Mouse (Mus musculus) layer of hippocampus, postnatal 36 days (tissue): ENCODE measurements around the gene Tspan32. TPM values are rescaled to one million over a fixed set of nuclear protein-coding genes. Genes with fewer than 3 reads are reported as not detected.

Source experiments
- DNase-seq, 2 experiments: peaks; one replicate each; pipeline ENCODE4 v3.0.0; 2022
- total RNA-seq, 2 experiments: library from RNA; stranded (reverse); gene quantifications; 2 replicates each; pipeline ENCODE4 v1.2.3; 2021

The Tspan32 gene
- total RNA-seq, 2 experiments from 2014 or later: 0.23 TPM; not detected in 1

DNA sequence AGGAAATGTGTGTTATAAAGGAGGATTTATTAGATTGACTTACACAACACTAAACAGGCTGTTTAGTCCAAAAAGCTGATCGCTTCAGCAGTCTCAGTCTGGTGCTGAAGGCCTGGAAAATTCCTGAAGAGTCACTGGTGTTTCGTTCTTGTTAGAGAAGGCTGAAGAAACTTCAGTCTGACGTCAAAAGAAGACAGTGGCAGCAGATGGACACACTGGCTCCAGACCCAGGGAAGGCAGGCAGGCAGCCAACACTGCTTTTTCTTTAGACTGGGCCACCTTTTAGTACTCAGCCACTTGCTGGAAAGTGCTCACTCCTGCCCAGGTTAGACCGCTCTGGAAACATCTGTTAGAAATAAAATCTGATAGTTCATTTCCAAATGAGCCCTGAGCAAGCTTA lies 28.7 kb downstream of the Tspan32 start:
- no peak for DNase-seq

DNA sequence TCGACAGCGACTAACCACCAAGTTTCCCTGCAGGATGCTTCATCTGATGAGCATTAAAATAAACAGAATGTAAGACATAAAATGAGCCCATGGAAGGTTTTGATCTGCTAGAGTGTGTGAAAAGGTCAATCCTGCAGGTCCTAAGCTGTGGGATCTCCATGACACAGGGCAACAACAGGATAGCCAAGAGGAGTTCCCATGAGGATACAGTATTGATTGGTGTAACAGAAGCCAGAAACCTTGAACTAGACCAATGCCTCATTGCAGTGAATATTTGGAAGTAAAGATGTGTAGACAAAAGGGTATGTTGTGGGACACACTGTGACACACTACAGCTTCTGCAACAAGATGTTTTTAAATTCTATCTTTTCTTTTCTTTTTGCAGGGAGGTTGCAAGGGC lies 29.3 kb downstream of the Tspan32 start:
- DNase-seq: no peak

DNA sequence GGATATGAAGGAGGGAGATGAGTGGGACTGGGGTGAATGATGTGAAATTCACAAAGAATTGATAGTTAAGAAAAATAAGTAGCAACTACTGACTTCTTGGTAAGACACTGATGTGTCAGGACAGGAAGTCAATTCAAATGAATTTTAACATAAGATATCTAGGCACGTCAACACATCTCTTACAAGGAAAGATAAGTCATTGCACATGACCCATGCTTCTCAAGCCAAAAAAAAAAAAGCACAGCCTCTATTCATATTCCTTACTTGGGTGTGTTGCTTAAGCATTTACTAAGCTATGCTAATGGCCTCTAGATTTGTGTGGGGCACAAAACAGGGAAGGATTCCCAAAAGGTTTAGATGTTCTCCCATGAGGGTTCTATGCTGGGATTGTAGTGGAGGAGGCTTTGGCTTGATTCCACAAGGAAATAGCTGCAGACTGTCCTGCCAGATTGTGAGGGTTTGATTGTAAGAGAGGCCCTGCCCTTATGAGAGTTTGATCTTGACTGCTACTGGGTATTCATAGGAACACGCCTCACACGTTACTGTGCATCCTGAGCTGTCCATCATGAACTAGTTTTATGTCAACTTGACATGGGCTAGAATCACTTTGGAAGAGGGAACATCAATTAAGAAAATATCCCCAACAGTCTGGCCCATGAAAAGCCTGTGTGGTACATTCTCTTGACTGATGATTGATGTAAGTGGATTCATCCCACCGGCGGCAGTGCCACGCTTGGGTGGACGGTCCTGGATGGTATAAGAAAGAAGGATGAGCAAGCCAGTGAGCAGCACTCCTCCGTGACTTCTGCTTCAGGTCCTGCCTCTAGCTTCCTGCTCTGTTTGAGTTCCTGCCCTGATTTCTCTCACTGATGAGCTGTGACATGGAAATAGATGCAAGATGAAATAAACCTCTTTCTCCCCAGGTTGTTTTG lies 29.9 kb downstream of the Tspan32 start:
- DNase-seq: no peak

DNA sequence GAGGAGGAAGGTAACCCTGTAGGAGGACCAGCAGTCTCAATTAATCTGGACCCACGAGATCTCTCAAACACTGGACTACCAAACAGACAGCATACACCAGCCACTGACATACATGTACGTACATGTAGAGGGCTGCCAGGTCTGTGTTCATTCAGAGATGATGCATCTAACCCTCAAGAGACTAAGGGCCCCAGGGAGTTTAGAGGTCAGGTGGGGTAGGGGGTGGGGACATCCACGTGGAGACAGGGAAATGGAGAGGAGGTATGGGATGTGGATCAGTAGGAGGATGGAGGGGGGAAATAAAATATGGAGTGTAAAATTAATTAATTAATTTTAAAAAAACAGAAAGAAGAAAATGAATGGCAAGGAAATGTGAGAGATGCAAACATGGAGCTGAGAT lies 31.9 kb downstream of the Tspan32 start:
- DNase-seq: no peak

DNA sequence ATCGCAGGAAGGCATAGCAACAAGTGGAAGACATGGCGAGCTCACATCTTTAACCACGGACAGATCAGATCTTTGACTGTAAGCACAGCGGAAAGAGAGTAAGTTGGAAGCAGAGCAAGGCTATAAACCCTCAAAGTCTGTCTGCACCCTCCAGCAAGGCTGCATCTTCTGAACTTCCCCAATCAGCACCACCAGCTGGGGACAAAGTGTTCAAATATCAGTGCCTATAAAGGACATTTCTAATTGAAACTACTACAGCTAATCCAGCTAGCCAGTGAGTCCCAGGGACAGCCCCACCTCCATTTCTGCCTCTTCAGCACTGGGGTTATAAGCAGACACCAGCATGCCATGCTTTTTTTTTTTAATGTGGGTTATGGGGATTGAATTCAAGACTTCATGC lies 32.5 kb downstream of the Tspan32 start:
- no peak for DNase-seq

DNA sequence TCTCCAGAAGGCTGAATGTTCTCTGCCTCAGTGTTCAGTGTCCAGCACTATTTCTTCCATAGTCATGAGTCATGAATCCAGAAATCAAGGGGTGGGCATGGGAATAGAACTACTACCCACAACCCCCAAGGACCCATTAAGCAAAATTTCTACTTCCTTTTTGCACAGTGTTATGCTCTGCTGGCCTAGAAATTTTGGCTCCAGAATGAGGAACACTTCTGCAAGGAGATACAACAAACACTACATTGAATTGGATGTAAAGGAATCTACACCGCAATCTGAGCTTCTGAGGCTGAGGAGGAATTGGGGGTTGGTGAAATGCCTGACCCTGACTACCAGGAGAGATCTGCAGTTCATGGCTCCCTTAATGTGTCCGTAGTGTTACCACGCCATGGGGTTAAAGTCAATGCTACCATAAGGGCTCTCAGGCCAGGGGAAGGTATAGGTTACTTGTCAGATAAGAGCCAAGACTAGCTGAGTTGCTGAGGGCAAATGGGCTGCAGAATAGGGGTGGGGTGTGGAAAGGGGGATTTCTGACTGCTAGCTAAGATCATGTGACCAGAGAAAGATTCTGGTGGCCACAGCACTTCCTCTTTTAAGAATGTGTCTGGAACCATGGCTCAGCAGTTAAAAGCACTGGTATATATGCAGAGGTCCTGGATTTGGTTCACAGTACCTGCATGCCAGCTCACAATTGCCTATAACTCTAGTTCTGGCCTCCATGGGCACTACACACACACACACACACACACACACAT lies 33.5 kb downstream of the Tspan32 start:
- DNase-seq: no peak

DNA sequence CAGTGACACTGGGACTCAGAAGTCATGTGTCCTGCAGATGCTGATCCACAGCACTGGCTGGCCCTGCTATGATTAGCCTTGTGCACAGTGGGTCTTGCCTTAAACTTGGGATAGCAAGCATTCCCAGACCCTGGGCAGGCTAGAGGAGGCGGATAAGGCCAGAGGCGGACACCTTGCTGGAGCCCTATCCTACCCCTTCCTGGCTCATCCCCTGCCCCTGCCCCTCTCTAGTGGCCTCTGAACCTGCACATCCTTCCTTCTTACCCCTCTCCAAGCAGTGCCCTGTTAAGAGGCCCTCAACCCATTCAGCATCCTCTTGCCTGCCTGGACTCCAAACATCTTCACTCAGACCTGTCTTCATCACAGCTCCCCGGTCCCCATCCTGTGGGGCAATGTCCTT lies 35.7 kb downstream of the Tspan32 start:
- DNase-seq: no peak

DNA sequence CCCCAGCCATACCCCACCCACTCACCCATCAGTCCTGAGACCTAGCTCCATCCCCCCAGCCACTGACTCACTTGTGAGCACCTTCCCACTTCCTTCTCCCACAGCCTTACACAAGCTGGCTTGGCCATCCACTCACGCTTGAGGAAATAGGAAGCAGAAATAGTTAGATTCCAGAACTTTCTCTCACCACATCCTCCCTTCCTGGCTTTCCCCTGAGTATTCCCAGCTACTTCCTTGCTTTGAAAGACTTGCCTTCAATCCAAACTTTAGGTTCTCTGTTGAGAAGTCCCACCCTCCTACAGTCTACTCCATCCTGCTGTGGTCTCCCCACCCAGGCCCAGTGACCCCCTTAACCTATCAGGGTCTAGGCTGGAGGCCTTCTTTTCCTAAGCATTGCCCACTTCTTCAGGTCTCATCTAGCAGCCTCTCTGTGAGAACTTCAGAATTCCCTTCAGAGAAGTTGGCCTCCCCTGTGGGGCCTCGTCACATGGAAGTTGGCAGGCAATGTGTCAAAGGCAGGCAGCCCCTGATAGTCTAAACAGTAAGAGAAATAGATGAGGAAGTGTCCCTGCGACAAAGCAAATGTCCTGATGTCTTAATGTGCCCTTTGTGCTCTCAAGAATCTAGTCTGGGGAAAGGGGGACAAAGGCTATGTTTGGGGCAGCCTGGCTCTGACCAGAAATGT lies 36.4 kb downstream of the Tspan32 start:
- no peak for DNase-seq

DNA sequence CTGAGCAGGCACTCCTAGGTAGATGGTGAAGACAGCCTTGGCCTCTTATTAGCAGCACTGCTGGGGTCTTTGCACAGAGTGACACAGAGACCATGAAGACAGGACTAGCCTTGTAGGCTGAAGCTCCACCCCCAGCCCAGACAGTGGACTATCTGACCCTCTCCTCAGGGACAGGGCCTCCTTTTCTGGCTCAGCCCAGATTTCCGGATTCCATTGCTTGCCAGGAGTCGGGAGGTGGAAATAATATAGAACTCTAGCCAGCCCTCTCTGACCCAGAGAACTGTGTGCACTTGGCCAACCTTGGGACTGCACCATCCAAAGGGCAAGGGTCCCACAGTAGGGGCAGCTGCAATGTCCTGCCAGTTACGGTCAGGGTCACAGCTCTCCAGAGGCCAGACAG lies 37.2 kb downstream of the Tspan32 start:
- DNase-seq: no peak

DNA sequence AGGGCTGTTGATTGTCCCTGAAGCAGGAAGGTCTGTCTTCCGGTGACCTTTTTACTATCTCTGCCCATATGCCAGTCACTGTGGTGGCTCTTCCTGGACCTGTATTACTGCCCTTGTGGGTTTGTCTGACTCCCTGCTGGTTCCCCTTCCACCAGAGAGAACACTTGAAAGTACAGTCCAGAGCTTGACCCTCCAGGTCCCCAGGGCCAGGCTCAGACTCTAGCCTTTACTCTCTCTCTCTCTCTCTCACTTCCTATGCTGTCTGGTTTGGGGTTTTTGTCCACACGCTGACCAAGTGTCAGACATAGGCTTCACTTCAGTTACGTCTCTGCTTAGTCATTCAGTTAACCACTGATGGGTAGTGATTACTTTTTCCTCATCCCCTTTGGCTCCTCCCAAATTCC lies 38.1 kb downstream of the Tspan32 start:
- DNase-seq: no peak

DNA sequence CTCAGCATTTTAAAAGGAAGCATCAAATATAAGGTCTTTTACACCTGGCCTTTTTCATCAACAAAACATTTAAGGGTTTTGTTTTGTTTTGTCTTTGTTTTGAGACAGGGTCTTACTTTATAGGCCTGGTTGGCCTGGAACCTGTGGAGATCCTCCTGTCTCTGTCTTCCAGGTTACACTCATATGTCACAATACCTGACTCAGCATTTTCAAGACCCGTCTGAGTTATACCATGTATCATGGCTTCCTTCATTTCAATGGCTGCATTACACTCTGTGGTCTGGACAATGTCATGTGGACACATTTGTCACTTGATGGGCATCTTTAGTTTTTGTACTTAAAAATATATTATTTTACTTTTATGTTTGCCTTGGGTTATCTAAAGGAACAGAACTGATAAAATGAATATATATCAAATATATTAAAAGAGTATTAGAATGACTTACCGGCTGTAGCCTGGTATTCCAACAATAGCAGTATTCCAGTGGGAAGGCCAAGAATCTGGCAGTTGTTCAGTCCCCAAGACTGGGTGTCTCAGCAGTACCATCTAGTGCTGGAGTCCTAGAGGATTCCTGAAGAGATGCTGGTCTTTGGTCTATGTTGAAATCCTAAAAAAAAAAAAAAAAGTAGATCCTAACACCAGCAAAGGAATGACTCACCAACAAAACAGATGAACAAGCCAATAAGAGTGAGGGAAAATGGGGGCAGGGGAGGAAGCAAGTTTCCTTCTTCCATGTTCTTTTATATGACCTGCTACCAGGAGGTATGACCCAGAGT lies 39.4 kb downstream of the Tspan32 start:
- DNase-seq: no peak

DNA sequence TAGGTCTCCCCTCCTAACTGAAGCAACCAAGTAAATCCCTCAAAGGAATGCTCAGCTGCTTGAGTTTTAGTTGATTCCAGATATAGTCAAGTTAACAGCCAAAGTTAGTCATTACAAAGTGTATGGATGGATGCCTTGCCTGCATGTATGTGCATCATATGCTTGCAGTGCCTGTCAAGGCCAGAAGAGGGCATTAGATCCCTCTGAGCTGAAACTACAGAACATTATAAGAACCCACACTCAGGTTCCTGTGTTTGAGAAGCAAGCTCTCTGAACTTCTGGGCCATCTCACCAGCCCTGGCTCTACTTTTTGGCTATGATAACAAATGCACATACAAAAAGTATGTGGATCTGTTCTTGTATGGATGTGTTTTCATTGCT lies 40.0 kb downstream of the Tspan32 start:
- no peak for DNase-seq

DNA sequence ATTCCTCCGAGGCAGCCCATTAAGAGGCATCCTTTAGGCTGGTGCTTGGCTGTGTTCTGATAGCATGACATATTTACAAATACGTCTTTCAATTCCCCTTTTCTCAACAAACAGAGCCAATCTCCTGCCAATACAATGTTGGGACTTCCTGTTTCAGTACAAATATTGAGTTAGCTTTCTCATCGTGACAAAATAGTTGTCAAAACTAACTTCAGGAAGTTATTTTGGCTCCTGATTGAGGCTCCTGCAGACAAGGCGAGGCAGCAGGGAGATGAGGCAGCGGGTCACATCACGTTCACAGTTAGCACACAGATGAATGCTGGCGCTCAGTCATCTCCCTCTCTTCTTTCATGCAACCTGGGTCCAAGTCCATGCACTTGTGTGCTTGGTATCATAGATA lies 41.5 kb downstream of the Tspan32 start:
- no peak for DNase-seq

DNA sequence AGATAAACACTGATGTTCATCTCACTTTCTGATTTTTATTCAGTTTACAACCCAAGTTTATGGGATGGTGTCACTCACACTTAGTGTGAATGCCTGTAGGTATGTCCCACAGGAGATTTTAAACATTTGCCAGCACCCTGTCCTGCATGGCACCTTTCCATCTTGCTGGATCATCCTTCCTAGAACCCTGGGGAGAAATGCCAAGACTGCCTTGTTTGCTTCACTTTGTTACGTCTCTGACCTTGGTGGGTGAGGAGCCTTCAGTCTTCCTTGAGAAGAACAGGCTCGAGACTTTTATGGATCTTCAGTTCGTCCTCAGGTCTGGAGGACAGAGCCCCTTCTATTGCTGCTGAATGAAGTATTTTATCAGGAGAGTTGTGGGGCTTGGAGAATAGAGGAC lies 44.5 kb downstream of the Tspan32 start:
- no peak for DNase-seq

DNA sequence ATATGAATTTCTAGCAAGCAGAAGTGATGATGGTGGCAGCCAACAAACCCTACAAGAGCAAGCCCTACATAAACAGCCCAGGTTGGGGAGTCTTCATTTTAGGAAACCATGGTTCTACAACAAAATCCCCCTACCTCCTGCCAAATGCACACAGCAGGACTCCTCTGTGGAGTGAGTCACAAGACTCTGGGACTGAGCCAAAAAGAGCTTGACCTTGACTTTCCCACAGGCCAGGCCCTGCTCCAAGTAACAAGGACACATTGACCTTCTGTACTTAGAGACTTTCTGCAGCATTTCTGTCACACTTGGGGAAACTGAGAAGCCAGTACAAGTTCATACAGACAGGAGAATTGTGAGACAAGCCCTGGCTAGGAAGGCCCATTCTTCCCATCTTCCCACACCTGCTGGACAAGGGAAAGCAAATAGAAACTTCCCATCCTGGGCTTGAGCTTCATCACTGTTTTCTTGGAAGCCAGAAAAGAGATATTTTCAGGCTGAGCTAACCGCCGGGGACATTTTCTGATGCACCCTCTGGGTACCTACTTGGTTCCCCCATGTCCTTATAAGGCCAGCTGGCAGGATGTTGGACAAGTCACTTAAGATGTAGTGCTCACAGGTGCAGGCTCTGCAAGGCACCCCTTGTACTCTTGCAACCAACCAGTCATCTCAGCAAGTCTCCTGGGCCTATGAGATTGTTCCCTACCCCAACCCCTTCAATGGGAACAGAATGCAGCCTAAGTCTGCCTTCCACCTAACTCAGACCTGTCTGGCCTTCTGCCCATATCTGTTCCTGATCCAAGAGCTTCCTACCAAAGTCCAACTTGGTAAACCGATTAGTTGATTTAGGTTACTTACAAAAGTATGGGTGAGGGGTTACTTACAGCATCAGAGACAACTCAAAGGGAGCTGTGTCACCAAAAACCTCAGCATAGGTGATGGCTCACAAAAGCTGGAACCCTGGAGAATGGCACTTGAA lies 45.3 kb downstream of the Tspan32 start:
- DNase-seq: no peak

DNA sequence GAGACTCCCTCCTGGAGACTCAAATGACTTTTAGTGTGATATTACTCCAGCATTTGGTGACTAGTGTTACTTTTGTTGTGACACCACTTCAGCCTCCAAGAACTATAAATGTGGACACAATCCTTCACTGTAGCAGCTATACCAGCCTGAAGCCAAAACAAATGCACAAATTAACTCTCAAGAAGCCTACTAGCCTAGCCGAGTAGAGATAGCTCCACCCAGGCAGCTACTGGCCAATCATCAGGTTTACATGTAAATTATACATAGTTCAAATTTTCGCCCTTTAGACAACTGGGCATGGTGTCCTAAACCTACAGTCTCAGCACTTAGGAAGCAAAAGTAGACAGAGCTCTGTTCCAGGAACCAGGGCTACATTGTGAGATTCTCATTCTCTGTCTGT lies 46.5 kb downstream of the Tspan32 start:
- no peak for DNase-seq

DNA sequence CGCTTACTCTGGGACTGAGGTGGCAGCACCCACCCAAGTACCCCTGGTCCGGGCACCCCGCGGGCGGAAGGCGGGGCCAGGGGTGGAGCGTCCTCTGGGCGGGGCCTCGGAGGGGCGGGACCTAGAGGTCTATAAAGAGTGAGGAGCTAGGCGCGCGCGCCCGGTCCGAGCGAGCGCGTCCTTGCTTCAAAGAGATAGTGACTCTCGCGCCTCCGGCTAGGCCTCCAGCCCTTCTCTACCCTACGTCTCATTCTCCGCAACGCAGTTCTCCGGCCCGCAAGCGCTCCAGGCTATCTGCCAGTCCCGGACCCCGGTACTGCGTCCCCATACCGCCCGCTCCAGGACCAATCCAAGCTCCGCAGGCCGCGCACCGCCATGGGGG lies 47.8 kb downstream of the Tspan32 start, which contains the start of gene Cd81:
TSS of gene Cd81 (plus strand) at position 114 of the 382 bp plus-strand sequence.
- peak; percentile 81 to 89 for DNase-seq

DNA sequence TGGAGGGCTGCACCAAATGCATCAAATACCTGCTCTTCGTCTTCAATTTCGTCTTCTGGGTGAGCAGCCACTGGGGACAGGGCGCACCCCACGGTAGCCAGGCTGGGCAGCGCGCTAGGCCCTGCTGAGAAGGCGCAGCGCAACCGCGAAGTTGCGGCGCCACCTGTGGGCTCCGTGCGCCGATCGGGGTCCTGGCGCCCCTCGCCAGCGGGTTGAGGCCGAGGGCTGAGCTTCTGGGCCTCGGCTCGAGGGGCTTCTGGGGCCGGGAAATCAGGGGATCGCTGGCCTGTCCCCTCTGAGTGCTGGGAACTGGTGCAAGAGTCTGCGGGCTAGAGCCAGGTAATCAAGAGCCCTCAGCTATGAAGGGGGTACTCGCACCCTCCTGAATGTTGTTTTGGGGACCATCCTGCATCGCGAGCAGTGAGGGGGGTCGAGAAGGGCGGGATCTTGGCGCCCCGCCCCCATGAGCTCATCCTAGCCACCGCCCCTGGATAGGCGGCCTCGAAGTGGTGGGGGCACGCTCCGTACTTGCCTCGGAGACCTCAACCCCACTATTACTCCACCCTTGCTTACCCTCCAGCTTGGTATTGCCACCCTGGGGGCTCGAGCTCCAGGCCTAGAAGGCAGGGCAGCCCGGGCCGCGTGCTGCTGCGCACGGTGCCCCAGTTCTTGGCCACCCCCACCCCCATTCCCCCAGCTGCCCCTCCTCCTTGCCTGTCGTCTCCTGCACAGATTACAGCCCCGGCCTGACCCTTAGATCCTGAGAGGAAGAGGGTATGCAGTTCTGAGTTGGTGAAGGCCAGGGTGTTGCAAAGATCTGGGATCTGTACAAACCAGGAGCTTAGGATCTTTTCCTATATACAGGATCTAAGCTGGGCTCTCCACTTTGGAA lies 48.4 kb downstream of the Tspan32 start:
- DNase-seq: peak; percentile 65 to 71

DNA sequence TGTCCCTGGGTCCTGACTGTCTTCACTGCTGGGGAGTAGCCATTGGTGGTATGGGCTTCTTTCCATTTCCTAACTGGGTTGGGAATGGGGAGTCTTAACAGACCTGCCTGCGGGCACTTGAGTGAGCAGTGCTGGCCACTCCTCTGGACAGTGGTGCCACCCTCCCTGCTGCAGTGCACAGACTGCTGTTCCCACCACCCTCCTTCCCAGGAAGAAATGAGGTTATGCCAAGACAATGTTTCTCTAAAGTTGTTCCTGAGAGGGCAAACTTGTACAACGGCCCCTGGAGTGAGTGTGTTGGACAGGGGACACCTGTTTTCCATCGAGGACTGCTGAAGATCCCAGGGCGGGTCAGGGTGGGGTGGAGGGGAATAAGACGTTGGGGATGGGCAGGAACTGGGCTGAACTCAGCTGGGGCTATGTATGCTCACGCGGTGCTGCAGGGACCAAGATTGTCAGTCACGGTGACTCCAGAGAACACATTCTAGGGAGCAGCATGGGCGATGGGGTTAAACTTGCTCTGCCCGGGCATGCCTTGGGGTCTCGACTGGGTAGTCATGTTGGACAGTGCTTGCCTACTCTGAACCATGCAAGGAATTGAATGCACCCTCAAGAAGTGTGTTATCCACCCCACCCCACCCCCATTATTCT lies 49.2 kb downstream of the Tspan32 start:
- DNase-seq: no peak

DNA sequence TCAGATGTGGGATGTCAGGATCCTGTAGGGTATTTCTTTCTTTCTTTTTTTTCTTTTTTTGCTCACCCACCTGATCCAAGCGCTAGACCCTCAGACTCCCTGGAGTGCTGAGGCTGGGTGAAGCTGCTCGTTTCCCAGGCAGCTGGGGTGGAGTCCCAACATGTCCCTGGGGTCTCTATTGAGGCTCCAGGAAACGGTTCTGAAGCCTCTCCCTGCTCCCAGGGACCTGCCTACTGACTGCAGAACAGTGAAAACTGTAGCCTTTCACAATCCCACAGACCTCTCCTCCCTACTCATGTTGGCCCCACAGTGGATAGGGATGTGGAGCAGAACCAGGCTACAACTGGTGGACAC lies 49.7 kb downstream of the Tspan32 start:
- no peak for DNase-seq
